Mouse (Mus musculus): ENCODE results near the gene Mical3.

GRCm38 (mm10) chr6:120956259-120957161, 174.3 kb downstream of the Mical3 start:
- TF ChIP-seq CTCF (IDR thresholded peaks at IDR 0.05; ENCODE audit: low read depth) (no peak), EP300 (IDR thresholded peaks at IDR 0.05; ENCODE audit: low read depth) (no peak)

Data from heart, postnatal 0 days (tissue).